Comparison of ENCODE assay signal across 23 mouse cellular contexts in the genomic region with DNA sequence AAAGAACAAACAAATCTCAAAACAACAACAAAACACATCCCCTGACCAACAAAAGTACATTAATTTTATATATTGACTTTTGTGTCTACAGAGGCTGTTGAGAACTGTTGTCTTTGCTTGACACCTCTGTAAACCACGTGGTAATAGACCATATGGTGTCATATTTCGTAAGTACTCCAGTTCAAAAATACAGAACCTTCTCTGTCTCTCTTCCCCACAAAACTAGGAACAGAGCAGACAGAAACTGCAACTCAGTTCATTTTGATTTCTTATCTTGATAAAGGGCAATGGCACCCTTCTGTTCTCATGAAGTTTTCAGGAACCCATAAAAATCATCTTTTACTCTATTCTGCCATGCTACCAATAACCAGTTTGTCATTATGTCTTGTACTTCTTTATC. TPM values are rescaled to one million over a fixed set of nuclear protein-coding genes. Genes with fewer than 3 reads are reported as not detected.
A peak's percentile ranks its signal among the peaks of the same experiment; 100 is the strongest.
DNase-seq lines count a peak whose midpoint lies in the region; ATAC-seq and TF ChIP-seq lines count a peak whose summit lies in the region.
"Had no signal": no experiment of that assay in that cellular context is flagged by ENCODE, and none has a peak within 500 bp of the region (broad histone marks: within the 10 kb centered on the region; RNA-seq: fewer than 3 reads in every experiment).

No protein-coding gene starts in this region.

- TF ChIP-seq CTCF in MEL (IDR thresholded peaks at IDR 0.05 in 2 of 3, conservative IDR thresholded peaks at IDR 0.05 in 1 of 3; ENCODE audit: control insufficient read depth in 1 of 3, insufficient read depth in 1 of 3, low read depth in 2 of 3, low read length in 3 of 3, poor library complexity in 1 of 3, severe bottlenecking in 1 of 3), result no peak

- H3K4me2 ChIP-seq in forebrain, embryonic 16.5 days (ENCODE audit: low read length), result no peak overlapping the region
- H3K4me2 ChIP-seq: embryonic facial prominence, embryonic 12.5 days; forebrain, embryonic 12.5 days; hindbrain, embryonic 12.5 days had no signal

- no peak overlapping the region for H3K9ac ChIP-seq in MEL (ENCODE audit: control insufficient read depth, low read depth, low read length, poor library complexity, severe bottlenecking)
- H3K9ac ChIP-seq in forebrain, embryonic 16.5 days (replicated peaks; ENCODE audit: low read depth, low read length), result no peak overlapping the region
- H3K9ac ChIP-seq: embryonic facial prominence, embryonic 12.5 days; forebrain, embryonic 12.5 days; forebrain, postnatal 0 days; hindbrain, embryonic 12.5 days had no signal

- 0 out of 4 replicates have a peak, but pooled peaks of 1 of the 2 experiments have one; percentile 43 for TF ChIP-seq EP300 in MEL (IDR thresholded peaks at IDR 0.05; ENCODE audit: low read depth in 1 of 2, low read length in 2 of 2)

- TF ChIP-seq RAD21 in MEL (IDR thresholded peaks at IDR 0.05; ENCODE audit: low read depth, low read length), result no peak

- H3K4me1 ChIP-seq in MEL (ENCODE audit: control insufficient read depth in 1 of 2, insufficient read depth in 2 of 2, low read length in 2 of 2), result peaks cover 2 to 9% of the 10 kb centered on the region in 2 experiments; a peak in 3 of 4 replicates
- peaks cover 5% of the 10 kb centered on the region for H3K4me1 ChIP-seq in forebrain, embryonic 16.5 days (replicated peaks; ENCODE audit: control insufficient read depth, insufficient read depth, low read length)

- H3K79me2 ChIP-seq in MEL (ENCODE audit: control insufficient read depth, insufficient read depth, low read length, poor library complexity), result peaks cover 7% of the 10 kb centered on the region

- no peak for TF ChIP-seq POLR2A in MEL (IDR thresholded peaks at IDR 0.05; ENCODE audit: control insufficient read depth in 1 of 2, insufficient read depth in 1 of 2, low read depth in 1 of 2, low read length in 2 of 2, poor library complexity in 1 of 2)

- no peaks in the 10 kb centered on the region for H3K9me3 ChIP-seq in MEL (replicated peaks; ENCODE audit: insufficient read depth, low read length)
- H3K9me3 ChIP-seq in forebrain, embryonic 16.5 days (ENCODE audit: control insufficient read depth, low read length), result no peaks in the 10 kb centered on the region
- H3K9me3 ChIP-seq: embryonic facial prominence, embryonic 12.5 days; forebrain, embryonic 12.5 days; heart, embryonic 10.5 days; hindbrain, embryonic 12.5 days had no signal

- no peak overlapping the region for H3K4me3 ChIP-seq in MEL (ENCODE audit: control insufficient read depth in 1 of 2, insufficient read depth in 1 of 2, low read depth in 2 of 2, low read length in 2 of 2)
- no peak overlapping the region for H3K4me3 ChIP-seq in forebrain, embryonic 16.5 days (replicated peaks; ENCODE audit: low read length)
- H3K4me3 ChIP-seq: embryonic facial prominence, embryonic 12.5 days; forebrain, embryonic 12.5 days; heart, embryonic 10.5 days; hindbrain, embryonic 12.5 days had no signal

- 64% methylated on average over 2 of the region's 2 CpGs for WGBS in forebrain, embryonic 16.5 days

- DNase-seq in lung, postnatal 25 days (ENCODE audit: low spot score), result peak; percentile 12
- DNase-seq in lung, postnatal 4 days, result no peak
- peak; percentile 74 for DNase-seq in MEL (ENCODE audit: low read depth, low spot score)
- no peak for DNase-seq in T-cell, adult 2 months (ENCODE audit: low spot score)
- no peak for DNase-seq in natural killer cell, adult 2 months (ENCODE audit: low spot score in 2 of 2)
- DNase-seq: adrenal gland, adult 2 months; adrenal gland, postnatal 25 days; cerebellum, adult 2 months; cerebellum, postnatal 10 days; forebrain, postnatal 0 days; gastrocnemius, postnatal 14 days; heart, postnatal 10 days; heart, postnatal 4 days had no signal

- peaks cover 0 to 11% of the 10 kb centered on the region in 2 experiments; a peak in 2 of 4 replicates for H3K36me3 ChIP-seq in MEL (ENCODE audit: control insufficient read depth in 1 of 2, insufficient read depth in 2 of 2, low read length in 2 of 2)
- H3K36me3 ChIP-seq in forebrain, embryonic 16.5 days (ENCODE audit: control insufficient read depth, insufficient read depth), result no peaks in the 10 kb centered on the region
- H3K36me3 ChIP-seq: embryonic facial prominence, embryonic 12.5 days; forebrain, embryonic 12.5 days; heart, embryonic 10.5 days; hindbrain, embryonic 12.5 days had no signal

- no peak overlapping the region for H3K27ac ChIP-seq in MEL (ENCODE audit: control insufficient read depth, low read depth, low read length)
- no peak overlapping the region for H3K27ac ChIP-seq in forebrain, embryonic 16.5 days (ENCODE audit: low read length)
- H3K27ac ChIP-seq: embryonic facial prominence, embryonic 12.5 days; forebrain, embryonic 12.5 days; heart, embryonic 10.5 days; hindbrain, embryonic 12.5 days had no signal

- H3K27me3 ChIP-seq in MEL (ENCODE audit: control insufficient read depth in 1 of 2, insufficient read depth in 2 of 2, low read length in 2 of 2), result no peaks in the 10 kb centered on the region
- H3K27me3 ChIP-seq in forebrain, embryonic 16.5 days (replicated peaks; ENCODE audit: control insufficient read depth, insufficient read depth, low read length), result no peaks in the 10 kb centered on the region
- H3K27me3 ChIP-seq: embryonic facial prominence, embryonic 12.5 days; forebrain, embryonic 12.5 days; hindbrain, embryonic 12.5 days; Patski had no signal

- 0 out of 2 replicates have a peak, but pooled peaks have one; percentile 8 for ATAC-seq in common myeloid progenitor, adult 5-6 weeks (replicated peaks; ENCODE audit: low read depth, poor library complexity, severe bottlenecking)
- ATAC-seq in megakaryocyte progenitor cell, adult 5-6 weeks (replicated peaks; ENCODE audit: poor library complexity), result 0 out of 2 replicates have a peak, but pooled peaks have one; percentile 9
- no peak for ATAC-seq in forebrain, embryonic 16.5 days
- ATAC-seq: forebrain, postnatal 0 days; hindbrain, embryonic 16.5 days; inflammation-experienced regulatory T-cells, adult 6 months; Patski had no signal

TF ChIP-seq in MEL, 35 proteins besides CTCF, POLR2A, EP300 and RAD21 (continues in another document):
- TF ChIP-seq MXI1 (IDR thresholded peaks at IDR 0.05; ENCODE audit: low read depth, low read length) (peak; percentile 90), RCOR1 (IDR thresholded peaks at IDR 0.05; ENCODE audit: low read depth, low read length) (peak; percentile 19; the same call in 1 of the 2 replicates), ZKSCAN1 (IDR thresholded peaks at IDR 0.05; ENCODE audit: low read depth, low read length) (no peak), ELF1 (IDR thresholded peaks at IDR 0.05; ENCODE audit: low read depth, low read length) (no peak), SIN3A (IDR thresholded peaks at IDR 0.05; ENCODE audit: low read length) (peak; percentile 84), TBP (IDR thresholded peaks at IDR 0.05; ENCODE audit: low read depth, low read length) (no peak), USF1 (IDR thresholded peaks at IDR 0.05; ENCODE audit: low read depth, low read length) (peak; percentile 84), ZC3H11A (IDR thresholded peaks at IDR 0.05; ENCODE audit: low read depth, low read length) (no peak), UBTF (IDR thresholded peaks at IDR 0.05; ENCODE audit: borderline replicate concordance, insufficient read depth, low read depth, low read length) (no peak), ETS1 (IDR thresholded peaks at IDR 0.05; ENCODE audit: low read depth, low read length) (peak; percentile 59; the same call in 1 of the 2 replicates), POLR2AphosphoS5 (IDR thresholded peaks at IDR 0.05; ENCODE audit: borderline replicate concordance, low read depth, low read length) (no peak), MEF2A (IDR thresholded peaks at IDR 0.05; ENCODE audit: extremely low read depth, insufficient replicate concordance, low read depth, low read length, poor library complexity, severe bottlenecking) (no peak), ZNF384 (IDR thresholded peaks at IDR 0.05; ENCODE audit: low read depth, low read length) (peak; percentile 29; the same call in 1 of the 2 replicates), GABPA (IDR thresholded peaks at IDR 0.05; ENCODE audit: low read depth, low read length) (no peak), MYC (IDR thresholded peaks at IDR 0.05; ENCODE audit: low read depth, low read length) (peak; percentile 84), E2F4 (IDR thresholded peaks at IDR 0.05; ENCODE audit: borderline replicate concordance, low read depth, low read length) (no peak), CHD2 (IDR thresholded peaks at IDR 0.05; ENCODE audit: low read length) (no peak), USF2 (IDR thresholded peaks at IDR 0.05; ENCODE audit: borderline replicate concordance in 1 of 2, insufficient read depth in 1 of 2, low read depth in 1 of 2, low read length in 2 of 2) (peak in 1 of 2 experiments; percentile 46; a peak in 1 of 4 replicates), MYB (IDR thresholded peaks at IDR 0.05; ENCODE audit: low read depth, low read length) (no peak), HCFC1 (IDR thresholded peaks at IDR 0.05; ENCODE audit: low read depth, low read length) (no peak), ZMIZ1 (IDR thresholded peaks at IDR 0.05; ENCODE audit: low read depth, low read length) (no peak), NRF1 (IDR thresholded peaks at IDR 0.05; ENCODE audit: insufficient read depth, low read depth, low read length, poor library complexity, severe bottlenecking) (no peak), BHLHE40 (IDR thresholded peaks at IDR 0.05; ENCODE audit: borderline replicate concordance, low read depth, low read length) (no peak), SMC3 (IDR thresholded peaks at IDR 0.05; ENCODE audit: low read depth, low read length) (no peak)

RNA-seq across cellular contexts. Expression of gene Myo9a, which starts 4.5 kb away (rescaled TPM):
- 3.3 and 3.8 TPM in 2 replicates for total RNA-seq in MEL (2012; rRNA removed)
- 100 to 1,000 TPM in 1 of 2 experiments, 1 to 10 TPM in 1; 4.5 to 131 TPM for polyA plus RNA-seq in MEL (2012; ENCODE audit: insufficient read depth in 1 of 2, insufficient read length in 2 of 2, low read depth in 1 of 2, low replicate concordance in 2 of 2, missing spikeins in 1 of 2)
- 19.3 and 45.7 TPM in 2 replicates for total RNA-seq in common myeloid progenitor, adult 5-6 weeks (2017)
- 8.5 and 14.4 TPM in 2 replicates for total RNA-seq in megakaryocyte progenitor cell, adult 5-6 weeks (2015)
- total RNA-seq in megakaryocyte progenitor cell, adult 5-6 weeks (2017), result 8.3 and 20.4 TPM in 2 replicates
- polyA plus RNA-seq in forebrain, embryonic 16.5 days (2015; fragmentation: Nextera tagmentation; extraction: Ambion mirVana), result 26.8 and 27.2 TPM in 2 replicates

RNA-seq across cellular contexts. Expression of gene Senp8, which starts 4.7 kb away (rescaled TPM):
- total RNA-seq in MEL (2012; rRNA removed), result 2.7 TPM in 2 replicates
- polyA plus RNA-seq in MEL (2012; ENCODE audit: insufficient read depth in 1 of 2, insufficient read length in 2 of 2, low read depth in 1 of 2, low replicate concordance in 2 of 2, missing spikeins in 1 of 2), result 1 to 10 TPM in 1 of 2 experiments, not detected in 1; 5.5 TPM
- total RNA-seq in common myeloid progenitor, adult 5-6 weeks (2017), result 4.3 and 7.4 TPM in 2 replicates
- 4.7 and 6.4 TPM in 2 replicates for total RNA-seq in megakaryocyte progenitor cell, adult 5-6 weeks (2015)
- total RNA-seq in megakaryocyte progenitor cell, adult 5-6 weeks (2017), result 8.1 and 8.8 TPM in 2 replicates
- polyA plus RNA-seq in forebrain, embryonic 16.5 days (2015; fragmentation: Nextera tagmentation; extraction: Ambion mirVana), result 10.2 and 11.7 TPM in 2 replicates

Comparison
In these comparisons a context has a peak if more than half of its experiments do, and no peak if none do; other contexts are left out.
1. DNase-seq: peak in lung, postnatal 25 days (single experiment) and MEL (single experiment); none in lung, postnatal 4 days (0 of 2), T-cell, adult 2 months (single experiment) and natural killer cell, adult 2 months (0 of 2).